Mouse (Mus musculus) hematopoietic stem cell, adult 5-6 weeks (primary cell): Measurements from ENCODE around the gene Msln. TPM values are rescaled to one million over a fixed set of nuclear protein-coding genes. Genes with fewer than 3 reads are reported as not detected.
A peak's percentile ranks its signal among the peaks of the same experiment; 100 is the strongest.

Experiments used
- ATAC-seq, 2 experiments: fragments of 125-278 bp in 1 of 2; replicated peaks in 1 of 2; 2 replicates each; pipeline ENCODE4 v1.8.0; 2016 to 2017; ENCODE audit warnings: inconsistent platforms in 2 of 2, mild to moderate bottlenecking in 2 of 2, moderate number of reproducible peaks in 2 of 2, low read depth in 1 of 2, moderate TSS enrichment in 1 of 2; ENCODE audit not compliant: low FRiP score in 2 of 2, poor library complexity in 2 of 2, severe bottlenecking in 2 of 2, insufficient read depth in 1 of 2, low TSS enrichment in 1 of 2
- total RNA-seq: library from RNA; stranded (forward); fragments of 172-1452, 232-1000 nt; gene quantifications from 2 replicates; pipeline ENCODE4 v1.2.3, GENCODE M21; 2017

The Msln gene
- total RNA-seq: not detected in 2 replicates

- ATAC-seq: no peak
These were observed at the start of gene Msln for GRCm38 (mm10) chr17:25754241-25754640. TSS of gene Msln (minus strand) at chr17:25754378.

DNA sequence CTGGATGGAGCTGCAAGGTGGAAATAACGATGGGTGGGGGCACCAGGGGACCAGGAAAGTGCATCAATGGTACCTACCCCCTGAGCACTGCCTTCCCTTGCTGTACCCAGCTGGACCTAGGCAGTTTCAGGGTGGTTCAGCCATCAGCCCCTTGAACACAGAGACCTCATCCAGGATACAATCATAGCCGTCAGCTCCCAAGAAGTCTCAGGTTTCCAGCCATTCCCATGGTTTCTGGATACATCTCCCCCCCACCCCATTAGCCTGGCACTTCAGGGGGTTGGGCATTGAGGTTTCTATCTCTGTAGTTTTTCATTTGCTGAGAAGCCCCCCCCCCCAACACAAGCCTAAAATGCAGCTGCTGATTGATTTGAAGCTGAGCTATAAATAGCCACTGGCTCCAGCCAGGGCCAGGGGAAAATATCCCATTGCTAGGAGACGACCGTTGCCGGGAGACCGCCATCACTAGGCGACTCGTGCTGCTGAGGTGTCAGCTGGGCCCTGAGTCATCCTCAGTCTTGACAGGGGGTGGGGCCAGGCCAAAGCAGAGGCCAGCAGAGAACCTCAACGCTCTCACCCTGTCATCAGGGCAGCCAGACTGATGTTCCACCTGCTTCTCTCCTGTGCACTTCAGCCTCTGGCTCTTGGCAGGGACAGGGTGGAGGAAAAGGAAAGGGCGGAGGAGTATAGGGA, 48.8 kb upstream of the Msln start:
- ATAC-seq: no peak

DNA sequence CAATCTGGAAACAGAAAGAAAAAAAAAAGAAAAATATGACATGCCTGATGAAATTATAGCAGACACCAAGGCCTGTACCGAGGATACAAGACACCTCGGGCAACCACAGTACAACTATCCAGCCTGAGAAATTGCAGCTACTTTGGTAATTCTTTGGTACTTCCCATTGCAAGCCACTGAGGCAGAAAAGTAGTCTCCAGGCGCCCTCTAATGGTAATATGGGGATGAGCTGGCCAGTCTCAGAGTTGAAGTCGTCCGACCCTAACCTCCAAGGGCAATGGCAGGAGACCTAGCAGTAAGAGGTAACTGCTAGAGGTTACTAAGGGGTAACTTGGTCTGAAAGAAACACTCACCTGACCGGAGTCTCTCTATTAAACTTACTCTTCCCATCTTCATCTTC, 46.9 kb upstream of the Msln start:
- ATAC-seq: peak; percentile 81 to 83

DNA sequence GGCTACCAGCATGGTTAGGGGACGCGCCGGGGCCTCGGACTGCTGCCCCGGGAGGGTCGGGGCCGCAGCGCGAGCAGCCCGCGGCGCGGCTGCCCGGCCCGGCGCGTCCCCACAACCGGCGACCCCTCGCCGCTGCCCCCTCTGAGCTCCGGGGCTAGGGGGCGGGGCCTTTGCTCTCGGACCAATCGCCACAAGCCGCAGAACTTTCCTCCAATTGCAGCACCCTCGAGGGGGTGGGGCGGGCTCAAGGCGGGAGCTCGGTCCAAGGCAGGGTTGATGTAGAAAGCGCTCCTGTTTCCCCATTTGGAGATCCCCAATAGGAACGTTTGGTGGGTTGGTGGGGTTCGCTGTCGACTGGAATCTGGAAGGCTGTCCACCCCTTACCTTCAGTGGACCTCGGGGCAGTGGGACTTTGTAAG, 42.8 kb upstream of the Msln start, which contains the start of gene Metrn:
Metrn (minus strand) TSS at position 186 of the 419 bp plus-strand sequence.
- peak; percentile 66 to 74 for ATAC-seq

DNA sequence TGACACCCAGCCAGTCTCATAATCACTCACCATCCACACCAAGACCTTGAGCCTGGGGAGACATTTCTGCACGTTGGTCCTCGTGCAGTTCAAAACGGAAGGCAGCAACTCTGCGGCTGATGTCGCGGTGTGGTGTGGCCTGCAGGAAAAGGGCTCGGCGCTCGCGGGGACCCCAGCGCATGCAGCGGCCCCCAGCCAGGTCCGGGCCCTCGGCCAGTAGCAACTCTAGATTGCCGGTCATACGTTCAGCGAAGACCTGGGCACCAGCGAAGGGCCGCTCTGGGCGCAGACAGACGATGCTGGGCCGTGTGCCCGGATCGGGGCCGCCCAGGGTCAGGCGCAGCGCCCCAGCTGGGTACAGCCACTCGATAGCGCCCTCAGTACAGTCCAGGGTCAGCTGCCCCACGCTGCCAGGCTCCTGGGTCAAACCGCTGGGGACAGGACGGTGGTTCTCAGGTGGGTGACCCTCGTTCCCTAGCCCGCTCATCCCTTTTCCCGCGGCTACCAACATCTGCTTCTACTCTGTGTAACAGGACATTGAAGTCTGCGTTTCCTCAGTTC, 42.1 kb upstream of the Msln start:
- no peak for ATAC-seq

- no peak for ATAC-seq
These were observed 41.5 kb upstream of the Msln start, which contains the start of gene AC134908.4 for GRCm38 (mm10) chr17:25795609-25796092. TSS of gene AC134908.4 (minus strand) at chr17:25795659.

- no peak for ATAC-seq
These were observed 40.8 kb upstream of the Msln start for GRCm38 (mm10) chr17:25794998-25795397.

GRCm38 (mm10) chr17:25794197-25794596, 40.0 kb upstream of the Msln start:
- ATAC-seq: no peak

- peak; percentile 36 to 62 for ATAC-seq
These were observed 38.4 kb upstream of the Msln start, which contains the start of gene Fam173a for GRCm38 (mm10) chr17:25792615-25793014. TSS of gene Fam173a (minus strand) at chr17:25792901.

GRCm38 (mm10) chr17:25791843-25792527, 37.8 kb upstream of the Msln start:
- ATAC-seq: peak; percentile 42 to 68

- no peak for ATAC-seq
These were observed 37.2 kb upstream of the Msln start for GRCm38 (mm10) chr17:25791320-25791842.

DNA sequence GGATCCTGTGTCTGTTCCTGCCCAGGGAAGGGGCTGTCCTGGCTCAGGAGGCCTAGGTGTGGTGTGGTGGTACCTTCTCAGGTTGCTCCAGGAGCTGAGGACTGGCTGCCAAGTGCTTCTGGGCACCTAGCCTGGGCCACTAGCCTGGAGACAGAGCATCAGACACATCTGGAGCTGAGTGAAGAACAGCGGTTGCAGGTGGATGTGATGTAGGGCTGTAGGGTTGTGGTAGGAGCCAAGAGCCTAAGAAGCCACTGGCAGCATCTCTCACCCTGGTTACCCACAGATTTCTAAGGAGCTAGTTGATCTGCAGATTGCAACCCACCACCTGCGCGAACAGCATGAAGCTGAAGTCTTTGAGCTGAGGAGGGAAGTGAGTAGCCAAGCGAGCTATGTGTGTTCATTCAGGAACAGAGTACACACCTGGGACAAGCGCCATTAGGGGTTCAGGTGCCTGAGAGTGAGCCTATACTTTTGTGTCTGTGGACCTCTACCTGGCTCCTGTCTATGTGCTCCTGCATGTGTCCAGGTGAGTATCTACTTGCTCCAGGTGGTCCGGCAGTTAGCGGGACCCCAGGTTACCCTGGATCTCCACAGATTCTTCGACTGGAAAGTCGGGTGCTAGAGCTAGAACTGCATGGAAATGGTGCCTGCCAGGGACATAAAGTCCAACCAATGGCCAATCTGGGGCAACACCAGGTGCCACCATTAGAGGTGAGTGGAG, 32.8 kb upstream of the Msln start:
- ATAC-seq: no peak

GRCm38 (mm10) chr17:25786280-25786679, 32.1 kb upstream of the Msln start, which contains the start of gene Ccdc78:
TSS of gene Ccdc78 (plus strand) at chr17:25786580.
- ATAC-seq: no peak

GRCm38 (mm10) chr17:25785281-25785745, 31.1 kb upstream of the Msln start, which contains the start of gene Haghl:
TSS of gene Haghl (minus strand) at chr17:25785673.
- ATAC-seq: peak; percentile 86 to 88

DNA sequence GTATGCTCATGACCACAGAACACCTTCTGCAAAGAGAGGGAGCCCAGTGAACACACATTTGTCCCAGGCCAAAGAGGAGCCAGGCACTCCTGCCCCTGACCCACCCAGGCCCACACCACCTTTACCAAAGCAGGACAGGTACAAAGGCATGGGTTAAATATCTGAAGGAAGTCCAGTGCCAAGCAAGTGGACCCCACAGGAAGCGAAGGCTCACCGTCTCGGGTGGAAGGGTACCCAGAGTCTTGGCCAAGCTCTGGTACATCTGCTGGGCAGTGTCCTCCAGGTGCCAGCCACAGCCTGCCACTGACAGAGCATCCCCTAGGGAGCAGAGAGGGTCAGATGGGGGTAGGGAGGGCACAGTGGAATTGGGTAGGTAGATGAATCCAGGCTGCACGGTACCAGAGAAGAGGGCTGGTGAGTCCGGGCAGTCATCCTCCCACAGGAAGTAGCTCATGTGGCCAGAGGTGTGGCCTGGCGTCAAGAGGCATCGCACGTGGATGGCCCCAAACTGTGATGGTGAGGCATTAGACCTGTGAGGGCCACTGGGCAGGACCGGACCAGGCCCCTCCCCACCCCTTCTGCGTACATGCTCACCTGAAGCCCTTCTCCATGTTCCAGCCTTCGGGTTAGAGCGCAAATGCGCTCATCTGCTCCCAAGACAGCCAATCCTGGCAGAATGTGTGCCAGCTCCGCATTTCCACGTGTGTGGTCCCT, 29.8 kb upstream of the Msln start:
- ATAC-seq: no peak

DNA sequence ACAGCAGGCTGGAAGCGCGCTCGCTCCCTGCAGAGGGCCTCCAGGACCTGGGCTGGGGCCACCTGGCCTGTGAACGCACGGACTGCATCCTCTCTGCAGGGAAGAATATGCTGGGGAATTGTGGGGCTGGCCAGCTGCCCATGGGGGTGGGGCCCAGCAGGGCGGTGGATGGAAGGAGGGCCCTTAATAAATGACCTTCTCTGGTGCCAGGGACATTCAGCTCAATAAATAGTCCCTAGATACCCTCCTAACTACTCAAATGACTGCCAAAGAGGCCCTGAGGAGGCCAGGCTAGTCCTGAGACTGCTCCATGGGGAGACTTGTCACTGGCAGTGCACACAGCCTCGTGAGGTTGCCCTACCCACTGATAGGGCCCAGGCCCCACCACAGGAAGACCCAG, 28.9 kb upstream of the Msln start:
- no peak for ATAC-seq

DNA sequence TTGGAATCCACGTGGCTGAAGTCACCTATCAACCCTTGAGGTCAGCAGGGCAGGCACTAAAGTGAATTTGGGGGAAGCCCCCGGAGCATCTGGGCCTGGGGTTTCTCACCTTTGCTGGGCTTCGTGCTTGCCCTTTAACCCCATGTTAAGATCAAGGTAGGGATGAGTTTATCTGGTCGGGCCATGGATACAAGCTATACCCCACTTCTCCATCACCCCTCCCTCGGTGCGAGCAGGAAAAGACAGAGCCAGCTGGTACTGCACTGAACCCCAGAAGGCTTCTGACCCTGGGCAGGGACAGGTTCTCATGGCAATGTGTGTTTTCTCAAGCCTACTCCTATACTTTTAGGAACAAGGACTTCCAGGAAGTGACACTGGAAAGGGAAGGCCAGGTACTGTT, 27.2 kb upstream of the Msln start:
- no peak for ATAC-seq
